Mouse (Mus musculus) liver, embryonic 14.5 days (tissue): ENCODE results near the gene Grin2d.

Experiments
- CTCF ChIP-seq: IDR thresholded peaks from 2 replicates; pipeline ENCODE4 v1.5.1; 2016; ENCODE audit warnings: antibody characterized with exemption, low read depth, control low read depth
- EP300 ChIP-seq: IDR thresholded peaks from 2 replicates; pipeline ENCODE4 v1.6.1; 2016; ENCODE audit warnings: antibody characterized with exemption, low read depth

GRCm38 (mm10) chr7:45782271-45782670, 95.9 kb downstream of the Grin2d start:
- TF ChIP-seq CTCF (no peak), EP300 (no peak)
